Mouse (Mus musculus) heart, adult 2 months (tissue): ENCODE results near the gene Nmnat2.

Experiments used
- CTCF ChIP-seq: fragments of 200-600 bp; IDR thresholded peaks from 2 replicates; pipeline ENCODE4 v1.8.1; 2022; ENCODE audit warnings: antibody characterized with exemption, mild to moderate bottlenecking, moderate library complexity
- POLR2A ChIP-seq: fragments of 200-500 bp; IDR thresholded peaks from 2 replicates; pipeline ENCODE4 v1.6.1; 2011; ENCODE audit warnings: mild to moderate bottlenecking, low read depth, low read length, control low read depth; ENCODE audit not compliant: insufficient read depth

DNA sequence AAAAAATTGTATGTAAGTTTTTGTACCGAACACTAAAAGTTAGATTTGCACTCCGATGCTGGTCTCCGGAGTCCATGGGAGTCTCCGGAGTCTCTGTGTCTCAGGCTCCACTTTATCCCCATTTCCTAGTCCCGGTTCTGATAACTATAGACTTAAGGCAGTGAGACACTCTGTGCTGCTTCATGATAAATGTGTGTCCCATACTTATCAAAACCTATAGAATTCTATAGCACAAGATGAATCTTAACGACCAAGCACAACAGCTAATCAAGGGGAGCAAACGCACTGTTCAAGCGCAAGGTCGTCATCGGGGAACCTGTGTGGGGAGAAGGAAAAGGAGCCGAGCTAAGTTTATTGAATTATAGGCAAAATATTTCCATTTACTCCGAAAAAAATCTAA lies 117.2 kb downstream of the Nmnat2 start:
- TF ChIP-seq CTCF (no peak), POLR2A (no peak)
